8 mouse cellular contexts compared by ENCODE assay signal in the genomic region with DNA sequence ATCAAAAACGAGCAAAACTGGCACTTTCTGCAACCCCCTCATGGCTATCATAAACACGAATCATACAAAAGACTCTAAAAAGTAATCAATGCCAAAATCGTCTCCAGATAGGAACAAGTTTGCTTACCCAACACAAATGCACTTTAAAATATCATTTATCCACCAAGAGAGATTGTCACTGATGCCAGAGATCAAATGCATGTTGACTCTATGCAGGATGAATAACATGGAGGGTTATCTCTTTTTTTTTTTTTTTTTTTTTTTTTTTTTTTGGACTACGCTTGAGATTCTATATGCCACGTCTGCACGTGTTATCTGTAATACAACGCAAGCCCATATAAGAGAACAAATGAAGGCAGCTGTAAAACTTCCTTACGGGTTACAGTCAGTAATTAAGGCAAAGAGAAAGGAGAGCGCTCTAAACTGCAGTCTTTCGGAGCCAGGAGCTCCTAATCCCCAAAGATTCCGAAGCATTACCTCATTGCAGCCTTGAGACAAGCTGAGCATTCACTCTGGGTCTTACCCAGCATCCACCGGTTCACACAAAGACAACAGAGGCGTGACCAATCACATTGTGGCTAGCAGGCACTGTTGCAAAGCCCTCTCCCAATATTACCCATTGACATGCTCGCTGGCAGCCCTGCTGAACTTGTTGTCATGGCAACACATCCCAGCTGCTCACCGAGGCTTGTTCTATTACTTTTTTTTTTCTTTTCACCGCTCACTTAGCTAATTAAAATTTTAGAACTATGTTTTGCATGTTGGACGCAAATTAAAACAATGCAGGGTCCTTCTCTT.
DNase-seq lines count a peak whose midpoint lies in the region; ATAC-seq lines count a peak whose summit lies in the region.

No protein-coding gene starts in this region.

- no peaks in the 10 kb centered on the region for H3K27me3 ChIP-seq in liver, embryonic 16.5 days (ENCODE audit: control insufficient read depth, insufficient read depth, low read depth, low read length)
- no peaks in the 10 kb centered on the region for H3K27me3 ChIP-seq in neural tube, embryonic 14.5 days (ENCODE audit: control insufficient read depth, insufficient read depth, low read length)

- H3K9me3 ChIP-seq in liver, embryonic 16.5 days (replicated peaks; ENCODE audit: control insufficient read depth, low read length), result no peaks in the 10 kb centered on the region
- H3K9me3 ChIP-seq in neural tube, embryonic 14.5 days (ENCODE audit: control insufficient read depth, low read length), result no peaks in the 10 kb centered on the region

- H3K27ac ChIP-seq in liver, embryonic 16.5 days (ENCODE audit: low read length), result no peak overlapping the region
- H3K27ac ChIP-seq in neural tube, embryonic 14.5 days (ENCODE audit: low read depth, low read length), result peak overlapping the region; percentile 75

- WGBS in liver, embryonic 16.5 days (ENCODE audit: insufficient replicate concordance), result 31% methylated on average over 17 of the region's 17 CpGs
- WGBS in neural tube, embryonic 14.5 days, result 5% methylated on average over 17 of the region's 17 CpGs

- DNase-seq in Muller cell, postnatal 12 days (ENCODE audit: inconsistent ontology term), result peak; percentile 91
- peak; percentile 84 to 85 for DNase-seq in cerebellum, postnatal 14 days
- peak; percentile 74 to 81 for DNase-seq in frontal cortex, postnatal 10 days (ENCODE audit: low spot score in 2 of 2)
- DNase-seq in layer of hippocampus, adult 18-20 months (ENCODE audit: low spot score in 2 of 2), result peak; percentile 85 to 94
- DNase-seq in thymus, postnatal 14 days, result peak; percentile 14

- peak overlapping the region; percentile 35 for H3K4me3 ChIP-seq in liver, embryonic 16.5 days (ENCODE audit: low read depth, low read length)
- H3K4me3 ChIP-seq in neural tube, embryonic 14.5 days (ENCODE audit: low read depth, low read length), result peak overlapping the region; percentile 28

- H3K9ac ChIP-seq in liver, embryonic 16.5 days (ENCODE audit: low read depth, low read length), result no peak overlapping the region
- peak overlapping the region; percentile 42 for H3K9ac ChIP-seq in neural tube, embryonic 14.5 days (replicated peaks; ENCODE audit: low read depth, low read length)

- H3K4me2 ChIP-seq in liver, embryonic 16.5 days (ENCODE audit: low read depth, low read length), result peak overlapping the region; percentile 52
- peak overlapping the region; percentile 60 for H3K4me2 ChIP-seq in neural tube, embryonic 14.5 days (ENCODE audit: low read depth, low read length)

- no peaks in the 10 kb centered on the region for H3K36me3 ChIP-seq in liver, embryonic 16.5 days (ENCODE audit: control insufficient read depth, insufficient read depth)
- no peaks in the 10 kb centered on the region for H3K36me3 ChIP-seq in neural tube, embryonic 14.5 days (ENCODE audit: control insufficient read depth, insufficient read depth, low read length)

- no peaks in the 10 kb centered on the region for H3K4me1 ChIP-seq in liver, embryonic 16.5 days (ENCODE audit: control insufficient read depth, low read depth, low read length)
- H3K4me1 ChIP-seq in neural tube, embryonic 14.5 days (ENCODE audit: control insufficient read depth, insufficient read depth, low read length), result peaks cover 50% of the 10 kb centered on the region

- peak; percentile 65 to 79 for ATAC-seq in hematopoietic stem cell, adult 5-6 weeks (replicated peaks in 1 of 2; ENCODE audit: insufficient read depth in 1 of 2, low FRiP score in 2 of 2, low TSS enrichment in 1 of 2, low read depth in 1 of 2, poor library complexity in 2 of 2, severe bottlenecking in 2 of 2)
- ATAC-seq in liver, embryonic 16.5 days (ENCODE audit: low read depth), result no peak
- peak; percentile 98 for ATAC-seq in neural tube, embryonic 14.5 days (ENCODE audit: low read depth)

Comparison
In these comparisons a context has a peak if more than half of its experiments do, and no peak if none do; other contexts are left out.
1. DNase-seq: peak in every context shown above with its lines; median percentile 91 in Muller cell, postnatal 12 days; 90 in layer of hippocampus, adult 18-20 months; 84 in cerebellum, postnatal 14 days; 78 in frontal cortex, postnatal 10 days; 14 in thymus, postnatal 14 days.